Mouse (Mus musculus) ES-E14 (cell line): ENCODE results near the gene Zbtb48.

Experiments
- CHD2 ChIP-seq: IDR thresholded peaks from 2 replicates; pipeline ENCODE4 v1.6.1; 2014; ENCODE audit warnings: mild to moderate bottlenecking, low read depth, low read length, inconsistent platforms
- HCFC1 ChIP-seq: IDR thresholded peaks from 2 replicates; pipeline ENCODE4 v1.6.1; 2012; ENCODE audit warnings: low read length, inconsistent platforms, borderline replicate concordance; ENCODE audit not compliant: insufficient read depth
- MAFK ChIP-seq: IDR thresholded peaks from 2 replicates; pipeline ENCODE4 v1.6.1; 2014; ENCODE audit warnings: mild to moderate bottlenecking, low read depth, low read length, inconsistent platforms; ENCODE audit not compliant: insufficient read depth
- ZC3H11A ChIP-seq: IDR thresholded peaks from 2 replicates; pipeline ENCODE4 v1.6.1; 2012; ENCODE audit warnings: low read depth, mild to moderate bottlenecking, inconsistent platforms, low read length, borderline replicate concordance
- ZNF384 ChIP-seq: IDR thresholded peaks from 2 replicates; pipeline ENCODE4 v1.6.1; 2012; ENCODE audit warnings: low read depth, low read length, inconsistent platforms

- TF ChIP-seq ZC3H11A (no peak), MAFK (no peak), ZNF384 (no peak), HCFC1 (no peak), CHD2 (no peak)
Measured at GRCm38 (mm10) chr4:152044609-152045008, 17.1 kb upstream of the Zbtb48 start.
